Mouse (Mus musculus) small intestine, adult 2 months (tissue): ENCODE results near the gene Snph.

ENCODE experiments used
- CTCF ChIP-seq: fragments of 200-500 bp; IDR thresholded peaks from 2 replicates; pipeline ENCODE4 v1.5.1; 2012; ENCODE audit warnings: low read depth, mild to moderate bottlenecking, control low read depth, inconsistent platforms, low read length, moderate library complexity, mixed read lengths; ENCODE audit not compliant: insufficient replicate concordance, insufficient read length; ENCODE audit errors: extremely low read depth
- POLR2A ChIP-seq: fragments of 200-500 bp; IDR thresholded peaks from 2 replicates; pipeline ENCODE4 v1.6.1; 2012; ENCODE audit warnings: low read depth, mild to moderate bottlenecking, control low read depth, inconsistent platforms, low read length, moderate library complexity

GRCm38 (mm10) chr2:151602106-151602505 is 30.3 kb downstream of the Snph start:
- TF ChIP-seq CTCF (no peak), POLR2A (no peak)
